Mouse (Mus musculus): ENCODE results near the gene Cdc42bpa.

Cdc42bpa gene

DNA sequence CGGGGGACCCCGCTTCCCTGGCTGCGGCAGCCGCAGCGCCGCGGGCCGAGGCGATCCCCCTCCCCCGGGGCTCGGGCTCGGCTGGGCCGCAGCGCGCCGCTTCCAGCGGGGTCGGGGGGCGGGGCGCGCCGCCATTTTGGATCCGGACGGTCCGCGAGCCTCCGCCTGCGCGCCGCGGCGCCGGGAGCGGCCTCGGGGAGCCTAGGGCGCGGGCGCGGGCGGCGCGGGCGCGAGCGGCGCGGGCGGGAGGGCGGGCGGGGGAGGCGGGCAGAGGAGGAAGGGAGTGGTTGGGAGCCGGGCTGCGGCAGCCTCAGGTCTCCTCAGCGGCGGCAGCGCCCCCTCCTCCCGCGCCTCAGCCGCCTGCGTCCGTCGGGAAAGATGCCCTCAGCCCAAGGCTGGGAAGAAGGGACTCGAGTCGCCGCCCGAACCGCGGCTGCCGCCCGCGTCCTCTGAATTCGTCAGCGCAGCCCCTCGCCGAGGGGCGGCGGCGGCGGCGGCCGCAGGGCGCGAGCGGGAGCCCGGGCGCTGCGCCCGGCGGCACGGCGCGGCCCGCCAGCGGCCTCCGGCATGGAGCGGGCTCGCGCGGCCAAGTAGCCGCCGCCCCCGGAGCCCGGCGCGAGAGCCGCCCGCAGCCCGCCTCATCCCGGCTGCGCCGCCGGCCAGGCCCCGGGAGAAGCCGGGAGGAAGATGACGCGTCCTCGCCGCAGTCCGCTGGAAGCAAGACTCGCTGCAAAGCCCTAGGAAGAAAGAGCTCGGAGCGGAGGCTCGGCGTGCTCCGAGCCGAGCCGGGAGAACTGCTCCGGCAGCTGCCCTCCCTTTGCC lies at the start of gene Cdc42bpa:
TSS of gene Cdc42bpa (plus strand) at position 752 of the 822 bp plus-strand sequence.
- in situ Hi-C loops (cut with MboI, MseI) = loop anchor here (10.0 kb wide), 1 partner anchor 1285 kb away; no protein-coding TSS in a partner anchor

DNA sequence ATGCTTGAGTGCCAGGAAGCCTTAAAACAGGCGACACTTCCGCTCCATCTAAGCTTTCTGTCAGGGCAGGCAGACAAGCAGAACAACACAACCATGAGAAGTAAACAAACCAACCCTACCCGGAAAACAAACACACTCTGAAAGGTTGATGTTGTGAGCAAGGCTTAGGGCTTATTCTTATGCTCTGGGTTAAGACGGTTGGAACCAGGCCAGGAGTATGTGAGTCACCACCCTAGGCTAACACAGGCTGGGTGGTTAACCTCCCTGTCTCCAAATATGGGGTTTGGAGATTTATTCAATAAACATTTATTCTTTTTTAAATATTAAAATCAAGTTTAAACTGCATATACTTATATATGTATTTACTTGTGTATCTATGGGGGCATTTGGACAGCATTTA lies 46.8 kb upstream of the Cdc42bpa start:
- in situ Hi-C loops (cut with MboI, MseI) = loop anchor here (10.0 kb wide), 1 partner anchor 239 kb away; no protein-coding TSS in a partner anchor

DNA sequence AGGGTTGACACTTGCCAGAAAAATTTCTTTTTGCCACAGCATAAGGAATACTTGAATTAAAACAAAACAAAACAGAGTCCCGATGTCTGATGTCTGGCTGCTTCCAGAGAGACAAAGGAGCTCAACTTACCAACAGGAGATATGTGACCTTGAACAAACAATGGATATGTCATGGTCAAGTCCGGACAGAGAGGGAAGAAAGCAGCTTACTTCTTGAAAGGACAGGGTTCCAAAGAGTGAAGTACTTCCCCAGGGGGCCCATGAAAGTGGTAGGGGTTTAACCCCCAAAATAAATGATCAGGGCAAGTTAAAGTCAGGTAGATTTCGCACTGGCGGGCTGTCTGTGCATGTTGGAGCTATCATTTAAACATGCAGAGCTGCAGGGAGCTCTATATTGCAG lies 43.2 kb upstream of the Cdc42bpa start:
- in situ Hi-C loops (cut with MboI, MseI) = loop anchor here (10.0 kb wide), 1 partner anchor 242 kb away; no protein-coding TSS in a partner anchor

DNA sequence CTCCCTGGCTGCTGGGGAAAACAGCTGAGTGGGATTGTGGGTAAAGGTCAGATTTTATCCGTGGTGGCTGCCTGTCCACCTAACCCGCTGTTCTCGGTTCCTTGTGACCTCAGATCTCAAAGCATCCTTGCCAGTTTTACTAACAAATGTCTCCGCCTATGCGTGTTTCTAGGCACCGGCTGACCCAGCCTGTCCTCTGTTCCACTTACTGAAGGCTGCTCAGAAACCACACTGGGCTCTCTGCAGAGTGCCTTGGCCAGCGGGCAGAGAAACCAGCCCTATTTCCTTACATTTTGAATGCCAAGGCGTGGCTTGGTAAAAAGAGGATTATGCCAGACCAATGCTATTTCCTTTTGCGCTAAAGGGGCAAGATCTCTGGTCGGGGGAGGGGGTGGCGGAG lies 42.8 kb upstream of the Cdc42bpa start:
- in situ Hi-C loops (cut with MboI, MseI) = loop anchor here (10.0 kb wide), 1 partner anchor 243 kb away; no protein-coding TSS in a partner anchor

DNA sequence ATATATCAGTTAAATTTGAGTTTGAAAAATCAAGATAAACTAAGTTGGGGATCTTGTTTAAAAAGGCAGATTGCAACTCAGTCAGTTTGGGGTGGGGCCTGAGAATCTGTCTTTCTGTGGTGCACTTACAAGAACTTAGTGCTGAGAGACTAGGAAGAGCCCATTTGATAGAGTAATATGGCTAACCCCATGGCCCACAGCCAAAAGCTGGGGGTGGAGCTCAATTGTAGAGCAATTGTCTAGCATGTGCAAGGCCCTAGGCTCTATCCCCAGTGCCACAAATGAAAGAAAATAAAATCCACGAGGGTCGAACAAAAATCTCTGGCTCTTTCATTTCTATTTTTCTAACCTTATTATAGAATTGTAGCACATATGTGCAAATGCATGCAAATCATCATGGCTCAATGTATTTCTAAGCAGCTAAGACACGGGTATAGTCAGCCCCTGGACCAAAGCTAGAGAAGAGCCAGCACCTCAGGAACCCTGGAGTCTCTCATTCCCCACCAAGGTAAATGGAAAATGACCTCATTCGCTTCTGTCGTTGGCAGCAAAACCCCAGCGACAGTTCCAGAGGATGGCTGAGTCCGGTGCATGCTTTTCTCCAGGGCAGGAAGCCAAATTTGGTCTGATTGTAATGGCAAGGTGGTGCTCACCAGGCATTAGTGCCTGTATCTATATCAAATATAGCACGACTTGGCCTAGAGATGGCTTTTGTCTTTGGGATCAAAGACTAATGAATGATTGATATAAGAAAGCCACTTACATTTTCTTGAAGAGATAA lies 40.4 kb upstream of the Cdc42bpa start:
- in situ Hi-C loops (cut with MboI, MseI) = loop anchor here (10.0 kb wide), 2 partner anchors 245 to 1475 kb away; no protein-coding TSS in a partner anchor

DNA sequence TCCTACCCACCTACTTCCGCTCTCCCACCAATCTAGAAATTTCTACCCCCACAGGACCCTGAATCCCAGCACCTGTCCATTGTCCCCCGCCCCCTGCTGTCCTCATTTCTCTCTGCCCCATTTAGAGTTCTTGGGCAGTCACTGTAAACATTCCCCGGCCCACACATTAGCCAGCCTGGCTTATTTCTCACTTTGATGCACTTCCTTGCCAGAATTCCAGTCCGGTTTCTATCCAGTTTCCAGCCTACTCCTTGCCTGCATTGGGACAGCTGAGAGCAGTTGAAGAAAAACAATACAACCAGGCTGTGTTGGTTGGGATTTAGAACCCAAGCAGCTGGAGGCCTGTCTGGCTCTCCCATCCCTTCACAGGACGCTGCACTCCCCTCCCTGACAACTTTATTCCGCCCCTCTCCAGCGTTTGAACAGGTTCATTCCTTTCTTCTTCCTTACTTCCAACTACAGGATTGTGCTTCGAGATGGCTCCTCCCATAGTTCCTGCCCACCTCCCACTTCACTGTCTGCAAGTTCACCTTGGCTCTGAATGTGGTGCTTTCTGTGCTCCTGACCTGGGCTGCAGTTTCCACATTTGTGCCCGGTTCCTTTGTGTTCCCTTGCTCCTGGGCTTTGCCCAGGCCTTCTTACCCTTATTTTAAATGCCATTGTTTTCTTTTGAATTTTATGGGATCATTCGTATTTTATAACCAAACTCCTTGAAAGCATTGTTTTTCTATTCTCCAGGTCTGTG lies 36.4 kb upstream of the Cdc42bpa start:
- in situ Hi-C loops (cut with MboI, MseI) = loop anchor here (10.0 kb wide), 1 partner anchor 1479 kb away; no protein-coding TSS in a partner anchor

DNA sequence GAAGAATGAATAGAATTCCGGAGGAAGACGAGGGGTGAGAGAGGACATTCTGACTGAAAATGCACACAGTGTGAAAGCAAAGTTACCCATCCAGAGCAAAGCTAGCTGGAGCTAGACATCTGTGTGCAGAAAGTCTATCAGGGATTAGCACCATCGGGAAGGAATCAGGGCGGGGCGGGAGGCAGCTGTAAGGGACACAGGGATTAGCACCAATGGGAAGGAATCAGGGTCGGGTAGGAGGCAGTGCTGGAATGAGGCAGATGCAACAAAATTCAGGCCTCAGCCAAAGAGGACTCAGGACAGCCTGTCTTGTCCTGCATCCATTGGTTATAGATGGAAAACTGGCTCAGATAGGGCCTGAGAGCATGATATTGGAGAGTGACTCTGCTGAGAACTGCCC lies 34.0 kb upstream of the Cdc42bpa start:
- in situ Hi-C loops (cut with MboI, MseI) = loop anchor here (10.0 kb wide), 1 partner anchor 1481 kb away; no protein-coding TSS in a partner anchor

DNA sequence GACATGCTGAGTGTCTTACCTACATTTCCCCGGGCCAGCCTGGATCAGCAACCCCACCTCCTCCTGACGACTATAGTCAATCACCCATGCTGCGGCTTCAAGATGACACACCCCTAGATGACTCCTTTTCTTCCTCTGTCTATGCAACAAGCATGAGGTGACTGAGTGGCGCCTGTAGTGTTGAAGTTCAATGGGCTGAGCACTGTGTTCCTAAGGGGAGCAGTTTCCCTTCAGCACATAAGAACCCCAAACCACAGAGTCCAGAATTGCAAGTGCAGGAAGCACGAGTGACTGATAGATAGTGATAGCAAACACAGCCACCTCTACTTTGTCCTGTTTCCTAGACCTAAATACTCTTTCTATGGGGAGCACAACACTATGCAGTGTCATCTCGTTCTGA lies 33.2 kb upstream of the Cdc42bpa start:
- in situ Hi-C loops (cut with MboI, MseI) = loop anchor here (10.0 kb wide), 1 partner anchor 1482 kb away; no protein-coding TSS in a partner anchor

DNA sequence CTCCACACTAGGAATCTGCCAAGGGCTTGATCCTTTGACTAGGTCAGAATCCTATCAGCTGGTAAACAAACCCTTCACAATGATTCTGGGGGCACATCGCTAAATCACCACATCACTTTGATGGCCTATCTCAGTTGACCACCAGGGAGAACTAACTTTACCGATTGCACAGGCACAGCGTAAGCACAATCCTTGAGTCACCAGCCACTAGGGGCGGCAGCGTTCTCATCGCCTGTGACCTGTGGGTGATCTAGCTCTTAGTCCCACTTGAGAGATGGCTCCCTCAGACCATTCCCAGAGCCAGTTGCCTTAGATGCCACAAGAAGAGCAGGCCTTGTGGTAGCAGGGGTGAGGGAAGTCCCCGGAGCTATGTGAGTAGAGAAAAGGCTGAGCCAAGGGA lies 31.4 kb upstream of the Cdc42bpa start:
- in situ Hi-C loops (cut with MboI, MseI) = loop anchor here (10.0 kb wide), 1 partner anchor 1484 kb away; no protein-coding TSS in a partner anchor

DNA sequence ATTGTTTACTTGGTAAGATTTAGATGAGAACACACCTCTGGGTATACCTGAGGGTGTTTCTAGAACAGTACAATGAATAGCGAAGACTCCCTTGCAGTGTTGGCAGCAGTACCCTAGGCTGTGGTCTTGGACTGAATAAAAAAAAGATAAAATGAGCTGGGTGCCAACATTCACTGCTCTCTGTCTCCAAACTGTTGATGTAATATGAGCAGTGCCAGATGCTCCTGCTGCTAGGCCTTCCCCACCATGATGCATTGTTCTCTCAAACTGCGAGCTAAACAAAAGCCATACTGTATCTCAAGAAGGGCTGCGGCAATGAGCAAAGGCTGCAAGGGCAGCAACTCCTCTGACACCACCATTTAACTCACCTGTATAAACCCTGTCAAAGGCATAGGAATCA lies 29.0 kb upstream of the Cdc42bpa start:
- in situ Hi-C loops (cut with MboI, MseI) = no loop called here

DNA sequence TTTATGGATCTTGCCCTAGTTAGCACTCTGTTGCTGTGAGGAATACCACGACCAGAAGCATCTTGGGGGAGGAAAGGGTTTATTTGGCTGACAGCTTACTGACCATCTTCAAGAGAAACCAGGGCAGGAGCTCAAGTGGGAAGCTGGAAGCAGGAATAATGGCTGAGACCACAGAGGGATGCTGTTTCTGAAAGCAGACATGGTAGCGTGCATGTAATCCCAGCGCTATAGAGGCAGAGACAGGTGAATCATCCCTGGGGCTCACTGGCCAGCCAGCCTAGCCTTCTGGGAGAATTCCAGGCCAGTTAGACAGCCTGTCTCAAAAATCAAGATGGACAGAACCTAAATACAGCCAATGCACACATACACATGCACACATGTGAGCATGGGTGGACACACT lies 26.2 kb upstream of the Cdc42bpa start:
- in situ Hi-C loops (cut with MboI, MseI) = no loop called here

DNA sequence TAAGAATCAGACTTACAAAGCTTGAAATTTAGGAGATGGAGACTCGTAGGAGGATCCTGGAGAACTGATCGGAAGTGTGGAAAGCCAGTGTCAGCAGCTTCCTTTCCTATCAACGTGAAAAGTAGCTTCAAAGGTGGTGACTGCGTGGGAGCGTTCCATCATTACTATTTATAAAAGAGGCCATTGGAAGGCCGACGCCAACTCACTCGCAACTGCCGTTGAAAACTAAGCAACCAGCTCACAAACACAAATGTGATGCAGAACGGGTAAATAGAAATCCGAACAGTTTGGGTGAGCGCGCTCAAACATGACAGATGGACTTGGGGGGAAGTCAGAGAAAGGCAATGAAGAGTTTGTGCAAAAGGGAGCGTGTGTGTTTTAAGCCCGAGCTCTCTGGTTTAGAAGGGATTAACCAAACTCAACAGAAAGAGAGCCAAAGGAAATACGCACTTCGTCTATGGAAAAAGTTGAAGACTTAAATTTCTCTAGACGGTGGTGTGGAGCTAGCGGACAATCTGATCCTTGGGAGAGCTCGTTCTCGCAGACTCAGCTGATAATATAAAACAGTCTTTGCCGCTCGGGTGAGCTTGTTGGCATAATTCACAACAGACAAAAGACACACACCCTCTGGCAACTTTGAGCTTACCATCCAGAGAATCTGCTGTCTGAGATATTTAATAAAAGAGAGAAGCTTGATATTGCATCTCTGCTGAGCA lies 20.0 kb upstream of the Cdc42bpa start:
- in situ Hi-C loops (cut with MboI, MseI) = no loop called here

DNA sequence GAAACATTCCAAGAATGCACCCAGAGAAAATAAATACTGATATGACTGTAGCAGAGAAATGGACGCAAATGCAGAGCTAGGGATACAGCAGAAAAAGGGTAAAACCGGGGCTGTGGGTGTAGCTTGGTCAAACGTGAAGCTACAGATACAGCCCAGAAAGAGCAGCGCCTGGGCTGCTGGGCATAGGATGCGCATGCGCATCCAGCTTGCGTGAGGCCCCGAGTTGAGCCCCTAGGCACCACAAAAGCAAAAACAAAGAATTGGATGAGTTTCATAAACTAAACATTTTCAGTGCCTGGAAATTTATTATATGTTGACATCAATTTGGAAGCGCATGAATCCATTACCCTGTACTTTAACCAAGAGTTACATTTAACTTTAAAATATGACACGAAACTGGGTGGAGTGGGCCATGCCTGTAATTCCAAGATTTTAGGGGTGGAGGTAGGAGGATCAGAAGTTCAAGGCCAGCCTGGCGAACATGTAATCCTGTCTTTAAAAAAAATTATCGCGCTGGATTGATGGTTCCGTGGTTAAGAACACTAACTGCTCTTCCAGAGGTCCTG lies 19.4 kb upstream of the Cdc42bpa start:
- in situ Hi-C loops (cut with MboI, MseI) = no loop called here

DNA sequence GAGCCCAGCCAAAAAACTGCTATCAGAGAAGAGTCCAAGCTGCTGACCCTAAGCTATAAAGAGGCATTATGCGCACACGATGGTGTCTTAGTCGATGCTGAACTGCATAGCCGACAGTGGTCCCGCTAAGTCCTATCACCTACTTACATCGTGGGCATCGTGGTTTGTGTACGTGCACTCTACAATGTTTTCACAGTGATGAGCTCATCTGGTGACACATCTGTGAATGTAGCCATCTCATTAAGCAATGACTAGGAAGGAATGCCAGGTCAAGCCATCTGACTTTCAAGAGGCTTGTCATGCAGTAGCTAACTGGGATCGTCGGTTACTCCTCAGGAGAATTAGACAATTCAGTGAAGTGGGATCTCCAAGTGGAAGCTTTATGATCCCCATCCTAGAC lies 15.3 kb upstream of the Cdc42bpa start:
- in situ Hi-C loops (cut with MboI, MseI) = no loop called here

DNA sequence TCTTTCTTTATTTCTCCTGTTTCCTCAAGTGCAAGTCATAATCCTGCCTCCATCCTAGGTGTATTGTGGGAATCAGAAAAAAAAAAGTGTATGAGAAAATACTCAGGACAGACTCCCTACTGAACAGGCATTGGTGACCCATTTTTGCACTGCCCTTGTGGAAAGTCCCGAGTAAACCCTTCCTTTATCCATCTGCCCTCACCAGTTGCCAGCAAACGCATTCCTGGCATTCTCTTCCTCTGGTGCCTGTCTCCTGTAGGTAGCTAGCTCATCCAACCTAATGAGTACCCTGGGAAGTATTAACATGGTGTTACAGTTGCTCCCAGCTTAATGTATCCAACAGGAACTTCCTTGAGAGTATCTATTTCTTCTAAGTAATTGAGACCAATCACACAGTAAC lies 13.7 kb upstream of the Cdc42bpa start:
- in situ Hi-C loops (cut with MboI, MseI) = no loop called here

DNA sequence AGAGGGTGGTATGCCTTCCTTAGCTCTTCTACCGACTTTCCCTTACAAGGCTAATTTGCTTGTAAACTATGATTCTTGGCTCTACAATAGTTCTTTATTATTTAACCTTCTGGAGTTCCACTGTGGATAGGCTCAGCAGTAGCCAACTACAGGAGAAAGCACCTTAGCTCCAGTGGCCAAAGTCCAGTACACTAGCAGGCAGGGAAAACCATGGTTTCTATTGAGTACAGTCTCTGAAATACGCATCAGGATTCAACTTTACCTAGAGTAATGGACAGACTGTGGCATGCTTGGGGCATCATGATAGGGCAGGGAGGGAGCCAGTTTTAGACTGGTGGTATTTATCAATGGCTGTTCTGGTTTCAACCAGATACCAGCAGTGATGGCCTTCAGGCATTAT lies 12.6 kb upstream of the Cdc42bpa start:
- in situ Hi-C loops (cut with MboI, MseI) = no loop called here

DNA sequence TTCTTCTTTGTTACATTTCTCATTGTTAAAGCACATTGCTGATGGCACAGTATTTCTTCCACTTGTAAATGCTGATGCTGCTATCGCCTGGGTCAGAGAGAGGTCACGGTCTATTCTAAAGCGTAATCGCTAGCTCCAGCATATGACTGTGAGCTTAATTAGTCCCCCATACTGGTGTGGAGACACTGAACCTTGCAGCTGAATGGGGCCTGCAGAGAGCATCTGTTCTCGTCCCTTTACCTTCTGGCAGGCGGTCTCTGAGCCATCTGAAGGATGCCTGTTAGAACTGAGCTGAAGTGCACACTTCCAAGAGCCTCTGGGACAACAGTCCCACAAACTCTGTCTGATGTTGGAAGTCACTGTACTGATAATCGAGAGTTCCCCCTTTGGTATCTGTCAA lies 8.7 kb upstream of the Cdc42bpa start:
- in situ Hi-C loops (cut with MboI, MseI) = no loop called here

DNA sequence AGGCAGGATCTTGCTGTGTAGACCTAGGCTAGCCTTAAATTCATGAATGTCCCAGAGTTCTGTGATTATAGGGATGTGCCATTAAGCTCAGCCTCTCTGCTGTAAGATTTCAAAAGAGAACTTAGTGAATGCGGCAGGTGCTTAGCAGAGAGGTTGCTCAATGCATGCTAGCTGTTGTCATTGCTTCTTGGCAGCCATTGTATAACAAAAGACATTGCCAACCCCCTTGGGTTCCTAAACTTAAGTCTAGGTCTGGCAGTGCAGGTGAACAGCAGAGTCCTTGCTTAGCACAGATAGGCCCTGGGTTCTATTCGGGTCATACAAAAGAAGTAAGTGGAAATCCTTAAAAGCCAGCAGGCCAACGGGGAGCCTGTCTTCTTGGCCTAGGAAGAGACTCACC lies 7.0 kb upstream of the Cdc42bpa start:
- in situ Hi-C loops (cut with MboI, MseI) = no loop called here

DNA sequence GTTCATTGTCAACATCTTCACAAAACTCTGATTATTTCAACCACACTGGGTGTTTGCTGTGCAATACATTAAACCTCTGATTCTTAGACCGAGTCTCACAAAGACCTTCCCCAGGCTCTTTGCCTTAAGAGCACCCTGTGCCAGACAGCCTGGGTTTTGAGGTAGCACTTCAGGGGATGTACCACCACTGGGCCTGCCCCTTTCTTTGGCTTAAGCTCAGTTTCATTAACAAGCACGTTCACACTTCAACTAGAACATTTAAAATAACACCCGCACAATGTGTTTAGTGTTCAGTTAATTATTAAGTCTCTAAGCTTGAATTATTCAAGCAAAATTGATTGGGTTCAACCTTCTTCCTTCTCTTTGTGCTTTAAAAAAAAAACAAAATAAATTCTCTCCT lies 2.8 kb upstream of the Cdc42bpa start:
- in situ Hi-C loops (cut with MboI, MseI) = no loop called here

DNA sequence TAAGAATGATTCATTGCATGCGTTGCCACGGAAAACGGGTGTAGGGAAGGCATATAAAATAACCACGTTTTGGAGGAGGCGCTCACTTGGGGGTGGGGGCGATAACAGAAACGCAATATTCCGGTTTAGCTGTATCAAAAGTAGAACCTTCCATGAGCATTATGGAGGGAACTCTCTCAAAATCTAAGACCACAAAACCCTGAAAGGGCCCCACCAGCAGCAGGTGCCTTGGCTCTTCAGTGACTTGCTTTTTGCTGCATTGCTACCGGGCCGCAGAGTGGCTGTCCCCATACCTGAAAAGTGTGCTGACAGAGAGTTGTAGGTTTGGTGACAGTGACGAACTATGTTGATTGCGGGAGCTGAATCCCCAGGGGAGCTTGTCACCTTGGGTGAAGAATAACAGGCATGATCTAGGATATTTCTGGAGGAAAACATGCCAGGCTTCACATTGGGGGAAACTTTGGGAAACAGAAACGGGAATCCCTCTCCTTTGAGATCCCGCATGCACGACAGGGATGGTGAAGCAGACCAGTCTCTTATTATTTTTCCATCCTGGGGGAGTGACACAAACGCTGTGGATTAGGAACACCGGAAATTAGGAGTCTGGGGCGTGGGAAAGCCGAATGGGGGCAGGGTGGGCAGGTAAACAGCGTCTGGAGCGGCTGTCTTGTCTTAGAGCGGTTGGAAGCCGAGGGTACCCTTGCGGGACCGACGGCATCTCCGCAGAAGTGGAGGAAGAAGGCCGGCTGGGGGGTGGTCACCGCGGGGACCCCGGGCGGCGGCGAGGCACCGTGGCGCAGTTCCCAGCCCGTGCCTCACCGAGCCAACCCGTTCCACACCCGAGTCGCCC lies 1.2 kb upstream of the Cdc42bpa start:
- in situ Hi-C loops (cut with MboI, MseI) = no loop called here
